Mouse (Mus musculus) embryonic facial prominence, embryonic 14.5 days (tissue): ENCODE data around the gene Pth1r. TPM values are rescaled to one million over a fixed set of nuclear protein-coding genes. Genes with fewer than 3 reads are reported as not detected.

Experiments used
- ATAC-seq: fragments of 200-750 bp; cut with Nextera tagmentation; 2 replicates; pipeline ENCODE4 v1.8.0; 2017; ENCODE audit warnings: low read depth, moderate number of reproducible peaks, moderate TSS enrichment
- DNase-seq: peaks from one replicate; pipeline ENCODE4 v3.0.0-alpha.2; 2015; ENCODE audit warnings: low spot score
- H3K27ac ChIP-seq: fragments of 300-500 bp; sonication (generic); replicated peaks from 2 replicates; pipeline ENCODE4 v1.5.1; 2014; ENCODE audit warnings: low read depth, mild to moderate bottlenecking, low read length, moderate library complexity
- H3K27me3 ChIP-seq: fragments of 300-500 bp; sonication (generic); replicated peaks from 2 replicates; pipeline ENCODE4 v1.6.1; 2014; ENCODE audit warnings: low read length; ENCODE audit not compliant: control insufficient read depth, insufficient read depth
- H3K36me3 ChIP-seq: fragments of 300-500 bp; sonication (generic); 2 replicates; pipeline ENCODE4 v1.6.1; 2014; ENCODE audit warnings: low read length, mixed read lengths; ENCODE audit not compliant: control insufficient read depth, insufficient read depth
- H3K4me1 ChIP-seq: fragments of 300-500 bp; sonication (generic); 2 replicates; pipeline ENCODE4 v1.6.1; 2014; ENCODE audit warnings: antibody characterized with exemption, low read length; ENCODE audit not compliant: control insufficient read depth, insufficient read depth
- H3K4me2 ChIP-seq: fragments of 300-500 bp; sonication (generic); 2 replicates; pipeline ENCODE4 v1.6.1; 2014; ENCODE audit warnings: low read depth, mild to moderate bottlenecking, low read length, moderate library complexity, mixed read lengths
- H3K4me3 ChIP-seq: fragments of 300-500 bp; sonication (generic); 2 replicates; pipeline ENCODE4 v1.5.1; 2014; ENCODE audit warnings: low read depth, mild to moderate bottlenecking, low read length
- H3K9ac ChIP-seq: fragments of 300-500 bp; sonication (generic); 2 replicates; pipeline ENCODE4 v1.6.1; 2014; ENCODE audit warnings: low read depth, mild to moderate bottlenecking, low read length, moderate library complexity, mixed read lengths
- H3K9me3 ChIP-seq: fragments of 300-500 bp; sonication (generic); 2 replicates; pipeline ENCODE4 v1.6.1; 2016; ENCODE audit warnings: low read length; ENCODE audit not compliant: control insufficient read depth
- WGBS: fragments of 180-500 bp; shearing (Covaris S2); extraction: QIAGEN DNeasy Blood & Tissue Kit; methylation state at CpG from one replicate; pipeline ENCODE4 v1.1.7; 2014; 5-methylcytosine and 5-hydroxymethylcytosine counted together
- polyA plus RNA-seq: library from polyadenylated mRNA; unstranded; fragments of >200 nt; fragmentation: Nextera tagmentation; extraction: Ambion mirVana; gene quantifications from 2 replicates; pipeline ENCODE4 v1.2.1, GENCODE M21; 2014

Pth1r gene
- polyA plus RNA-seq, 1 experiment from 2014 or later: 97.5 TPM

DNA sequence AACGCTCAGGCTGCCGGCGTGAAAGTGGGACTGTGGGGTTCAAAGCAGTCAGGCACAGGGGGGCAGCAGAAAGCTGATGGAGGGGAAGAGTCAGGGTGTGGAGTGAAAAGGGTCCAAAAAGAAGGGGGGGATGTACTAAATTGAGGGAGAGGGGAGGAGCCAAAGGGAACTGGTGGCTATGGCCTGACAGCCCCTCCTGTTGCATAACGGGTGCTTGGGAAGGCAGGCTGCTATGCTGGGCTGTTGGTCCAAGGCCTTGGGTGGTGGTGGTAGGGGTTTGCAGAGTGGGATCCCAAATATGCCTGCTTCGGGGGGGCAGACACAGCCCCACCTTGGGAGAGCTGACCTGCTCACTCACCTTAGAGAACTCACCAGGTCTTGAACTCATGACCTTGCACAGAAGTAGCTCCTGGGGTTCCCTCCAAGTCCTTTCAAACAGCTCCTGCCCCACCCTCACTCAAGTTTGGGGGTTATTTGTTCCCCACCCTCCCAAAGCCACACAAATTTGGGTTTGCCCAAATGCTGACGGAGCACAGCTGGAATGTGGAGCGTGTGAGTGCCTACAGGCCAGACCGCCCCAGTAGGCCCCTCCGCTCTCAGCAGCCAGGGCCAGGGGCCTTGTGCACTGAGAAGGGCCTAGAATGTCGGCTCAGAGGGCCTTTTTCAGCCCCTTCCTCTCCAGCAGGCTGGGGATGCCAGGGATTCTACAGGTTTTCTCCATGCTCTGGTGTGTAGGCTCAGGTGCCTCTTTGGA lies 28.5 kb upstream of the Pth1r start:
- Histone ChIP-seq H3K4me1 (peaks cover 22% of the 10 kb centered on the region), H3K27me3 (no peaks in the 10 kb centered on the region), H3K4me3 (no peak overlapping the region), H3K36me3 (no peaks in the 10 kb centered on the region), H3K4me2 (no peak overlapping the region), H3K27ac (peak overlapping the region; percentile 8; the same call in 1 of the 2 replicates), H3K9ac (0 out of 2 replicates have a peak overlapping the region, but pooled peaks have one; percentile 27), H3K9me3 (no peaks in the 10 kb centered on the region)
- peak; percentile 44 for DNase-seq
- WGBS: 52% methylated on average over 7 of the region's 10 CpGs
- ATAC-seq: 0 out of 2 replicates have a peak, but pooled peaks have one; percentile 17

DNA sequence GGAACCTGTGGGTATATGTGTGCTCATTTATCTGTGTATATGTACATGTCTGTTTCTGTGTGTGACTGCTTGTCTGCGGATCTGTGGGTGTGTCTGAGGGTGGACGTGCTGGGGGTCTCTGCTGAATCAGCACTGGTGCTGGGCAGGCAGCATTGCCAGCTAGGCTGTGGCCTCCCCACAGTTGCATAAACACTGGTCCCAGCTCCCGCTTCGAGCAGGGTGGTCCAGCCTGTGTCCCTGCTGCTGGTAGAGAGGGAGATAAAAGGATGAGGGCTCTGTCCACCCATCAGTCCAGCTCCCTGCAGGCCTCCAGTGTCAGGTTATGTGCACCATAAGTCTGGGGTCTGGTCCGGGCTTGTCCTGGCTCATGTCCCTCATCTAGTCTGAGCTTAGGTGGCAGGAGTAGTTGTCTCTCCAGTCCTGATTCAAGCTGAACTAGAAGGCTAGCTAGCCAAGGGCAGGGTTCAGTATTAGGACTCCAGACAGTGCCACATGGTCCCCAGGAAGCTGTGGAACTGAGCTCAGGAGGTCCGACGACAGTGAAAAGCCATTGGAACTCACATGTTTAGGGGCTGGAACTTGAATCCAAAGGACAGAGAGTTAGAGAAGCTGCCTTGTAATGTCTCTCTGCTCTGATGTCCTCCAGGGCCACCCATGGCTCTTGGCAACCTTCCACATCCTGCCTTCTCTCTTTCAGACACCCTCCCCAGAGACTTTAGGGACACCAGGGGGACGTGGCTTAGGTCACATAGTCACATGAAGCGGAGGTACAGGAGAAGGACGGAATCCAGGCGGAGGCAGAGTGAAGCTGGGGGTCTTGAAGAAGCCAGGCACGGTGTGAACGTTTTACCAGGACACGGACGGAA lies 27.7 kb upstream of the Pth1r start:
- Histone ChIP-seq H3K27ac (peak overlapping the region; percentile 8; the same call in 1 of the 2 replicates), H3K9me3 (no peaks in the 10 kb centered on the region), H3K36me3 (no peaks in the 10 kb centered on the region), H3K27me3 (no peaks in the 10 kb centered on the region), H3K4me3 (no peak overlapping the region), H3K4me1 (peaks cover 21% of the 10 kb centered on the region), H3K9ac (0 out of 2 replicates have a peak overlapping the region, but pooled peaks have one; percentile 27), H3K4me2 (no peak overlapping the region)
- DNase-seq: no peak
- WGBS: 63% methylated on average over 15 of the region's 15 CpGs
- no peak for ATAC-seq

DNA sequence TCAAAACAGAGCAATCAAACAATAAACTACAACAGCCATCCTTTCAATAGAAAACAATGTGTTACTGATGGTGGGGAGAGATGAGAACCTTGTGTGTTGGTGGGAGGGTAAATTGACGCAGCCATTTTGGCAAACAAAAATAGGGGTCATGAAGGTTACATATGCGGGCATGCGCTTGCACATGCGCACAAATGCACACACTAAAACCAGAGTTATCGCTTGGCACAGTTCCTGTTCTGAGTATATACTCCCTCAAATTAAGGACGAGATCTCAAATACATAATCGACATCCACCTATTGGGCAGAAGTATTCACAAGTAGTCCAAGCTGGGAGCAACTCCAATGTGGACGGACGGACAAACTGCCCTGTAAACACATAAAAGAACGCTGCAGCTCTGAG lies 25.4 kb upstream of the Pth1r start:
- Histone ChIP-seq H3K27ac (no peak overlapping the region), H3K4me1 (peaks cover 8% of the 10 kb centered on the region), H3K9me3 (no peaks in the 10 kb centered on the region), H3K36me3 (no peaks in the 10 kb centered on the region), H3K4me2 (no peak overlapping the region), H3K4me3 (no peak overlapping the region), H3K27me3 (no peaks in the 10 kb centered on the region), H3K9ac (no peak overlapping the region)
- no peak for DNase-seq
- WGBS: 88% methylated on average over 10 of the region's 10 CpGs
- ATAC-seq: no peak

DNA sequence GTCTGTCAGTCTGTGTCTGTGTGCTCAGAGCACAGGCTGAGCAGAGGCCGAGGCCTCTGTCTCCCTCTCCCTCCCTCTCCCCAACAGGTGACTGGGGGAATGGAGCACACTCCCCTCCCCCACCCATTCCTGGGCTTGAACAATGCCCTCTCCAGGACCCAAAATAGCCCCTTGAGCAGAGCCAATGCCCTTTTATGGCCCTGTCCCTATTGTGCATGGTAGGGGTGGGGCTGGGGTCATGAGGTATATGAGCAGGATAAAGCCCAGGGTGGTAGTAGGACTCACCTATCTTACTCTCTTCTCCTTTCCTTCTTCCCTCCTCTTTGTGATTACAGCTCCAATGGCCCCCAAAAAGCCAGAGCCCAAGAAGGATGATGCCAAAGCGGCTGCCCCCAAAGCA lies 16.5 kb upstream of the Pth1r start:
- Histone ChIP-seq H3K36me3 (no peaks in the 10 kb centered on the region), H3K27ac (no peak overlapping the region), H3K4me3 (no peak overlapping the region), H3K4me1 (peaks cover 19% of the 10 kb centered on the region), H3K9me3 (no peaks in the 10 kb centered on the region), H3K27me3 (no peaks in the 10 kb centered on the region), H3K9ac (no peak overlapping the region), H3K4me2 (no peak overlapping the region)
- DNase-seq (no peak), ATAC-seq (no peak)
- WGBS: 55% methylated on average over 2 of the region's 2 CpGs

DNA sequence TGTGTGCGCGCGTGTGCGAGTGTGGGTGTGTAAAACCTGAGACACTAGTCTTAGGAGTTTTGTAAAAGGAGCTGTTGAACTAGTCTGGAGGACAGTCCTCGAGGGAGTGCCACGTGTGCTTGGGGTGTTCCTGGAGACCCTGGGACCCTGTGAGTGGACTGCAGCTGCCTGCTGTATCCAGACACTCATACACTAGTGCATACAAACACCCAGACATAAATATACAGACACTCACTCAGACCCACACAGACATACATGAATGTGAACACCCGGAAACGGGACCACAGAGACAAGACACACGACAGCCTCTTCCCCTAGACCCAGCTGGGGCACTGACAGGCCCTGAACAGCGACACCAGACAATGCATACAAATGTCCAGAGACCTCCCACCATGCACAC lies 15.8 kb upstream of the Pth1r start:
- Histone ChIP-seq H3K9ac (no peak overlapping the region), H3K27ac (0 out of 2 replicates have a peak overlapping the region, but pooled peaks have one; percentile 30), H3K4me1 (peaks cover 24% of the 10 kb centered on the region), H3K36me3 (no peaks in the 10 kb centered on the region), H3K27me3 (no peaks in the 10 kb centered on the region), H3K9me3 (no peaks in the 10 kb centered on the region), H3K4me3 (no peak overlapping the region), H3K4me2 (no peak overlapping the region)
- ATAC-seq (no peak), DNase-seq (no peak)
- 76% methylated on average over 10 of the region's 10 CpGs for WGBS

DNA sequence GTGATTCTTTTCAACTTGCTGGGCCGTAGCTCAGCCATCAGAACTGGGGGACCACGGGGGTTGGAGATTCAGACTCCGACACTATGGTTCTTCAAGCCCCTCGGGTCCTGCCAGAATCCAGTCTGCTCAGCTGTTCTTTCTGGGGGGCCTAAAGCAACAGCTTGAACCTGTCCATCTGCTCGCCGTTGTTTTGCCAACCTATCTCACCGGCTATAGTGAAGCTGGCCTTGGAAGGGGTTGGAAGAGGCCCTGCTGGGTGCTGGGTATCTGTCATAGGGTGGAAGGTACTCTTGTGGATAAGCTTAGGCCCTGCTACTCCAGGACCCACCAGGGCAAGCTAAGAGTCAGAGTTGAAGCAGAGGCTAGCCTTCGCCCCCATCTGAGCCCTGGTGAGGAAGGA lies 13.9 kb upstream of the Pth1r start:
- Histone ChIP-seq H3K27me3 (no peaks in the 10 kb centered on the region), H3K36me3 (no peaks in the 10 kb centered on the region), H3K4me3 (no peak overlapping the region), H3K9me3 (no peaks in the 10 kb centered on the region), H3K27ac (peak overlapping the region; percentile 42; the same call in 1 of the 2 replicates), H3K9ac (no peak overlapping the region), H3K4me1 (peaks cover 22% of the 10 kb centered on the region), H3K4me2 (no peak overlapping the region)
- ATAC-seq: no peak
- DNase-seq: no peak
- 72% methylated on average over 8 of the region's 8 CpGs for WGBS

DNA sequence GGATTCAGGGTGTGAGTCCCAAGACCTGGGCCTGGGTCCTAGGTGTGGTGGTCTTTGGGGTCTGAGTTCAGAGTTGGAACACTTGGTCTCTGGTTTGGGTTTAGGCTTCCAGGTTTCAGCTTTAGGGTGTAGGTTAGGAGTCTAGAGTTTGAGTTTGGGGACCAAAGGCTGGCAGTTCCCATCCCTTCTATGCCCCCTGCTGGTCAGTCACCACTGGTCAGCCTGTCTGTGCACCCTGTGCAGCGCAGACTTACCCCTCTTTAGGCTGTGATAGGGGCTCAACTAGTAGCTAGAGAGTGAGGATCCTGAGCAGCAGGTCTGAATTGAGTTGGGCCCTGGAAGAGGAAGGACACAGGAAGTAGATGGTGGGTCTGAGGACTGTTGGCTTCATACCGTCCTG lies 12.3 kb upstream of the Pth1r start:
- no peaks in the 10 kb centered on the region for H3K27me3 ChIP-seq
- H3K9ac ChIP-seq: no peak overlapping the region
- H3K9me3 ChIP-seq: no peaks in the 10 kb centered on the region
- ATAC-seq (peak; percentile 34; the same call in 1 of the 2 replicates), DNase-seq (no peak)
- no peak overlapping the region for H3K4me3 ChIP-seq
- no peaks in the 10 kb centered on the region for H3K36me3 ChIP-seq
- H3K4me2 ChIP-seq: no peak overlapping the region
- H3K27ac ChIP-seq: no peak overlapping the region
- H3K4me1 ChIP-seq: peaks cover 20% of the 10 kb centered on the region
- 63% methylated on average over 2 of the region's 2 CpGs for WGBS

DNA sequence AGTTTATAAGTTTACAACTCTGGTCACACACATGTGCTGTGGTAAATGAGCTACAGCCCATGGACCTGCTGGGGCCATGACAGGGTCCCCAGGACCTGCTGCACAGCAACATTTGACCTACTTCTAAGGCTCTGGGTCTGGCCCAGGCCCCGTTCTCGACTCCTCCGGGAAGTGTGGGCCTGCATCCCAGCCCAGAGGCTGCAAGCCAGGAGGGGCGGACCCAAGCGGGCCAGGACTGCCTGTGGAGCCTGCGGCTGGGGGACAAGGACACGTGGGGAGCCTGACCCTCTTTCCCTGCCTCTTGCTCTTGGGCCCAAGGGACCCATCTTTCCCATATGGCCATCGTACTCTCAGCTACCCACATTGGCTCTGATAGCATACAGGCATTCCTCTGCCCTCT lies 11.7 kb upstream of the Pth1r start:
- no peaks in the 10 kb centered on the region for H3K36me3 ChIP-seq
- no peak overlapping the region for H3K4me2 ChIP-seq
- no peak for ATAC-seq
- H3K27ac ChIP-seq: no peak overlapping the region
- peaks cover 20% of the 10 kb centered on the region for H3K4me1 ChIP-seq
- WGBS: 60% methylated on average over 8 of the region's 8 CpGs
- H3K27me3 ChIP-seq: no peaks in the 10 kb centered on the region
- H3K9me3 ChIP-seq: no peaks in the 10 kb centered on the region
- H3K4me3 ChIP-seq: no peak overlapping the region
- no peak overlapping the region for H3K9ac ChIP-seq
- no peak for DNase-seq
